Mouse (Mus musculus): ENCODE results near the gene Carmil1. TPM values are rescaled to one million over a fixed set of nuclear protein-coding genes. Genes with fewer than 3 reads are reported as not detected.

The Carmil1 gene
- polyA plus RNA-seq (2012; rRNA removed) = 1.9 and 2.2 TPM in 2 replicates

DNA sequence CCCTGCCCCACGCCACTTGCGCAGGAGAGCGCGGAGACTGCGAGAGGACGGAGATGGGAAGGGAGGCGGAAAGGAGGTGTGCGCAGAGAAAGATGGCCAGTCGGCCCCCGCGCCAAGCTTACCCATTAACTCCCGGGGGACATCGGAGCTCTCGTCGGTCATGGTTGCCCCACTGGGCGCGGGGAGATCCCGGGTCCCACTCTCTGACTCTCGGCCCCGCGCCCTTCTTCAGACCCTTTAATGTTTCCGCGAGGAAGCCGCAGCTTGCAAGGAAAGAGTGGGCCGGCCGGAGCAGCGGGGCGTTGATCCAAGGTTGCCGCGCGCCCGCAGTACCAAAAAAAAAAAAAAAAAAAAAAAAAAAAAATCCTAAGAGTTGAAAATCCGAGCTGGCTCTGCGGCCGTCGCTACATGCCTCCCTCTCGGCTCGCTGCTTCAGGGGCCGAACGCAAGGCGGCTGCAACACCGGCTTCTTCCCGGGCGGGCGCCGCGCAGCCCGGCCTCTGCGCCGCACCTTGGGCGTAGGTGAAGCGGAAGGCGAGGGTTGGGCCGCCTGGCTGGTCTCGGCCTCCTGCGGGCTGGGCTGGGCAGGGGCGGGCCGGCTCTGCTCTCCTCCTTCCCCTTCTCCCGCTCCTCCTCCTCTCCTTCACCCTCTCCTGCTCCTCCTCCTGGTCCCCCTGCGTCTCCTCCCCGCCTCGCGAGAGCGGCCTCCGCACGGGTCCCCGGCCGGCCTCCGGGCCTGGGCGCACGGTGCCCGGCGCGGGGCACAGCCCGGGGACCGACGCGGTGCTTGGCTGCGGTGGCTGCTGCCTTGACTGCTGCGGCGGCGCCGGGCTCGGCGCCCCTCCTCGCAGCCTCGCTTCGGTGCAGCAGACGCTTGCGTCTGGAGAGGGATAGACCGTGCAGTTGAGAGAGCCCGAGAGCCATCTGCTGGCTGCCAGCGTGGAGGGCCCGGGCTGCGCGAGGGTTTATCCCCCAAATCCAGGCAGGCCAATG is at the start of gene Carmil1:
Carmil1 (minus strand) TSS at position 357 of the 993 bp plus-strand sequence.

DNA sequence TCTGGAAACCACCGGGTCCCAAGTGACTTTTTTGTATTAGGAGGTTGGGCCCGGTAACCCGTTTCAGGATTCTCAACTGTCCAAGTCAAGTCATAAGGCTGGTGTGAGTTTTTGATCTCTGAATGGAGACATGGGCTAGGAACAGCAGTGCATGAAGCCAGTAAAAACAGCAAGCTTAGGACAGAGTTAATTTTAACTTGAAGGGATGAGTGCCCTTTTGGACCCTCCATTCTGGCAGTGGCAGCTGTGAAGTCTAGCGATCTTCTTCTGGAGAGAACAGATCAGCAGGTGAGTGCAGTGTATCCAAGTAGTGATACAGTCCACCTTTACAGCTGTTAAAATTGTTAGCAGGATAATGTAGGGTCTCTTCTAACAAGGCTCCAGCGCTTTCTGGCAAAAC is 46.6 kb upstream of the Carmil1 start, which contains the start of gene Cmah:
Cmah (plus strand) TSS at position 204 of the 400 bp plus-strand sequence.

DNA sequence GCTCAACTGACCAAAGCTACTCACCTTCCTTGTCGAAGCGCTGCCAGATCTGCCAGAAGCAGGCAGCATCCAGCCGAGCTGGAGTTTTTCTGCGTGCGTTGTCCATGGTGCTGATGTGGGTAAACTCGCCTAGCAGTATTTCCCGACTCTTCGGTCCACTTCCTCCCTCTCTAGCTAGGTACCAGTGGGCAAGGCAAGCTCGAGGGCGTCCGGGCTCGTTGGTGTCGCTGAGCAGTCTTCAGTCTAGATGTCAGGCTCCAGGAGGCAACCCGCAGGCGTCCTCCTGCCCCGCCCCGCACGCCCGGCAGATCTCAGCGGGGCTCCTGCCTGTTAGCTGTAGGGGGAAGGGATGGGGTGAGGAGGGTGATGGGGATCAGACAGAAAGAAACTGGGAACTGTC is 289.7 kb downstream of the Carmil1 start, which contains the start of gene Scgn:
Scgn (minus strand) TSS at position 287 of the 400 bp plus-strand sequence.

Other genes with a start within 250 kb of the Carmil1 start
- 0.55 and 0.65 TPM in 2 replicates for gene Cmah, start 46.6 kb upstream of the Carmil1 start, polyA plus RNA-seq (2012; rRNA removed)

Data from liver, embryonic 14 days (tissue).